Mouse (Mus musculus): ENCODE measurements around the gene Nsd1.
A peak's percentile ranks its signal among the peaks of the same experiment; 100 is the strongest.

The Nsd1 gene

GRCm38 (mm10) chr13:55329109-55329682 is 119.6 kb downstream of the Nsd1 start:
- peak; percentile 64 for DNase-seq (ENCODE audit: low spot score in 2 of 2)

DNA sequence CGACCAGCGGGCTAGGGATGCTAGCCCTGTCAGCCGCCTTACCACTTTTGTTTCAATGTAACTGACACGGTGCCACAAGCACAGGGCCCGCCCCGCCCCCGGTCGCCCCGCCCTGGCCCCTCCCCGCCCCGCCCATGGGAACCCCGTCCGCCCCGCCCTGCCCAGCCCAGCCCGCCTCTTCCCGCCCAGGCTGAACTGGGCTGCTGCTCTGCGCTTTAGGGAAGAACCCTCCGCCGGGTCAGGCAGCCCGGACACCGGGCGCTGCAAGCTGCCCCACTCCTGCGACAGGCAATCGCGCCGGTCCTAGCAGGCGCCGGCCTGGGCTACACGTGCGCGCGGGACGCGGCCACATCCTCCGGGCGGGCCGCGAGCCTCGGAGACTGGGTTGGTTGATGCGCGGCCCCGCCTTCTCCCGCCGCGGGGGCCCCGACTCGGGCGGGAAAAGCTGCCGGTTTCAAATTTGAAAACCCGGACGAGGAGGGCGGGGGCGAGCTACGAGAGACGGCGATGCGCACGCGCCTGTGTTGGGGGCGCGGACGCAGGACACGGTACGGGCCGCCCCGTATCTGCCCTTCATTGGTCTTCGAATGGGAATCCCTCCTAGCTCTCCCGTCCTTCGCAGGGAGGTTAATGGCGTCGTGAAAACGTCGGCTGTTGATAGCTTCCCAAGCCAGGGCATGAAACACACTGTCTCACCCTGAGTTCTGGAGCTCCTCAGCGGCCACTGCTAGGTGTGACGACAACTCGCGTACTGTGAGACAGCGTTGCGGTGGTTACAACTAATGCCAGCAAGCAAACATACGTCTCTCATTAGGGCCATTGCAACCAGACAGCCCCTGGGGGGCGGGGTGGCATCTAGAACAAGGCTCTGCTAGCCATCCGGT is 120.3 kb downstream of the Nsd1 start, which contains the start of gene Mxd3:
TSS of gene Mxd3 (minus strand) at position 141 of the 884 bp plus-strand sequence.
- peak; percentile 90 for DNase-seq (ENCODE audit: low spot score in 2 of 2)

GRCm38 (mm10) chr13:55330567-55331400 is 121.2 kb downstream of the Nsd1 start:
- DNase-seq (ENCODE audit: low spot score in 2 of 2) = no peak

DNA sequence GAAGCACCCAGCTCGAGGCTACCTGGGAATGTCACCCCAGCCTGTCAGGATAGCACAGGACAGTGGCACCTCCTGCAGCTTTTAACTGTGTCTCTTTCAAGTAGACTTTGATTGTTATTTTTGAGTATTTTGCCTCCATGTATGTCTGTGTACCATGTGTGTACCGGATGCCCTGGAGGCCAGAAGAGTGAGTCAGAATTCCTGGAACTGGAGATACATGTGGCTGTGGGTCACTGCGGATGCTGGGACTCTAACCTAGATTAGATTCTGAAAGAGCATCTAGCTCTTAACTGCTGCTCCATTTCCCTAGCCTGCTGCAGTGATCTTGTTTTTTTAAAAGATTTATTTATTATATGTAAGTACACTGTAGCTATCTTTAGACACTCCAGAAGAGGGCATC is 122.7 kb downstream of the Nsd1 start:
- DNase-seq (ENCODE audit: low spot score in 2 of 2) = no peak

DNA sequence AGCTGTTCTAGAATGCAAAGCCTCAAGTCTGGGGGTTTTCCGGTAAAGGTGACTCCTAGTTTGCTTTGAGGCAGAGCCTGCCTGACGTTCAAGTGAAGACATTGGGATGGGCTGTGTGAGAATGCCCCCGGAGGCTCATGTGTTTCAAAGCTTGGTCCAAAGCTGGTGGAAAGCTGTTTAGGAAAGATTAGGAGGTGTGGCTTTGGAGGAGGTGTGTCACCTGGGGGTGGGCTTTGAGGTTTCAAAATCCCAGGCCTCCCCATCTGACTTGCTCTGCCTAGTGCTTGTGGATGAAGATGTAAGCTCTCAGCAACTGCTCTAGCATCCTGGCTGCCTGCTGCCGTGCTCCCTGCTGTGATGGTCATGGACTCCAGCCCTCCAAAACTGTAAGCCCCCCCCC is 126.1 kb downstream of the Nsd1 start:
- DNase-seq (ENCODE audit: low spot score in 2 of 2) = no peak

DNA sequence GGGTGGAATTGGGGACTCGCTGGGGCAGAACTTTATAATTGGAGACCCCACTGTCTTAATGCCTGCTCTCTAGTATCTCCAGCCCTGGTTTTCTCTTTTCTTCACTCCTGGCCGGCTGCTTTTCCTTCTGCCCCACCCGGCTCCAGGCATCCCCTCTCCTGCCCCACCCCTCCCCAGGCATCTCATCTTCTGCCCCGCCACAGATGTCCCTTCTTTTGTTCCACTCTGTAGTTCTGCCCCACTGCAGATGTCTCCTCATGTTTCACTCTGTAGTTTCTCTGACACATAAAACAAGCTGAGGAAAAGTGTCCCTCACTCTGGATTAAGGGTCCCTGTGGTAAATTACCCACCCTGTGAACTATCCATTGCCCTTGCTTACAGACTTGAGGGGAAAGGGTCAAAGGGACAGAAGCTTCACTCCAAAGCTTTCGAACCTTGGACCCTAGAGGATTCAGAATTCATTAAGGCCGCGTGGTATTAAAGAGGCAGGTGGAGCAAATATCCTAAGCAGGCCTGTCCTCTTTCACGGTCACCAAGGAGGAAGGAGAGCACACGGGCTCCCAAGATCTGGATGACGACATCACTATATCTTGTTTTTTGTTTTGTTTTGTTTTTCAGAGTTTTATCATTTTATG is 127.9 kb downstream of the Nsd1 start:
- no peak for DNase-seq (ENCODE audit: low spot score in 2 of 2)

DNA sequence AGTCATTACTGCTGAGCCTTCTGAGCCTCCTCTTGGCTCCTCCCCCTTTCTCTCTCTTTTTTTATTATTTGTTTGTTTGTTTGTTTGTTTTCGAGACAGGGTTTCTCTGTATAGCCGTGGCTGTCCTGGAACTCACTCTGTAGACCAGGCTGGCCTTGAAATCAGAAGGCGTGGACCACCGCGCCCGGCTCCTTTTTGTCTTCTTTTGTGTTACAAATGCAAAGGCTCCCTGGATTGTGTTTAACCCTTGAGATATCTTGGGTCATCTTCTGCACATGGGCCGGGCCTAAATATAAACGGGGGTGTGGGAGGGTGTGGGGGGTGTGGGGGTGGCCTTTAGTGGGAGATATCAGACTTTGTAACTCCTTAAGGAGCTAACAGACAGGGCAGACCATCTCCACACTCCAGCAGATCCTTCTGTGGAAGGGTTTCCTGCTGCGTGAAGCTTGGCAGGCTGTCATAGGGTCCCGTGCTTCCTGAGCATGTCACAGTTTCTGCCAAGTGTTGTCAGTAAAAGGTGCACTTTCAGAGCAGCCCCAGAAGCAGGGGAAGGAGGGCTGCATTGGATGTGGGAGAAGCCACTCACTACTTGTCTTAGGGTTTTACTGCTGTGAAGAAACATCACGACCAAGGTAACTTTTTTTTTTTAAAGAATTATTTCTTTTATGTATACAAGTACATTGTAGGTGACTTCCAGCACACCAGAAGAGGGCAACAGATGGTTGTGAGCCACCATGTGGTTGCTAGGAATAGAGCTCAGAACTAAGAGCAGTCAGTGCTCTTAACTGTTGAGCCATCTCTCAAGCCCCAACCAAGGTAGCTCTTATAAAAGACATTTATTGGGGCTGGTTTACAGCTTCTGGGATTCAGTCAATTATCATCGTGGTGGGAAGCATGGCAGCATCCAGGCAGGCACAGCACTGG is 128.8 kb downstream of the Nsd1 start:
- no peak for DNase-seq (ENCODE audit: low spot score in 2 of 2)

- no peak for DNase-seq (ENCODE audit: low spot score in 2 of 2)
Measured at GRCm38 (mm10) chr13:55339259-55339658, 129.7 kb downstream of the Nsd1 start.

DNA sequence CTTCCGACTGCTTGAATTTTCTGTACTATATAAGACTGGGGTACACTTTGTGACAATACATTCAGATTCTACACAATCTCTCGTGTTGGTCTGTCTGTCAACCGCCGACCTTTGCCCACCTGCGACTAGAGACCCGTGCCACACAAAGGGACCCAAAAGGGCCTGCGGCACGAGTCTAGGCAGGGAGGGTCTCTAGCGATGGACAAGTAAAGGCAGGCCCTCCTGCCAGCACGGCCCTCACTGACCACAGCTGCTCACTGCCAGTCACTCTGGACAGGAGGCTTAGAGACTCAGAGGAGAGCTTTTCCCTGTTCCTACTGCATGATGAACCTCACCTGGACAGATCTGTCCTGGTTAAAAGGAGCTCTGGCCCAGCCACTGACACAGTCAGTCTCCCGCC is 132.9 kb downstream of the Nsd1 start:
- DNase-seq (ENCODE audit: low spot score in 2 of 2) = no peak

DNA sequence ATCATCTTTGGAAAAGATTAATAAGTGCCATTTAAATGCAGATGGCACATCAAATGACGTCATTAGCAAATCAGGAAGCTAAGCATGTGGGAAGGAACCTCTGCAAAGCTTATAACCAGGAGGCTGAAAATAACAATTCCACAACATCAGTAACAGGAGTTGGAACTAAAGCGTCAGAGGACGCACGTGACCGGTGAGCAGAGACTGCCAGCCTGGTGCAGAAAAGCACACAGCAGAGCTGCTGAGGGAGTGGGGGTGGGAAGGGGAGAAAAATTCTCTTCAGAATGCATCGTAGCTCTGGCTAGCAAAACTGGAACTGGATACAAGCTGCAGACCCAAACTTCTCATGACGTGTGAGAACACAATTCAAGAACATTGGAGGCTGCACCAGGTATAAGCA is 134.7 kb downstream of the Nsd1 start:
- DNase-seq (ENCODE audit: low spot score in 2 of 2) = no peak

DNA sequence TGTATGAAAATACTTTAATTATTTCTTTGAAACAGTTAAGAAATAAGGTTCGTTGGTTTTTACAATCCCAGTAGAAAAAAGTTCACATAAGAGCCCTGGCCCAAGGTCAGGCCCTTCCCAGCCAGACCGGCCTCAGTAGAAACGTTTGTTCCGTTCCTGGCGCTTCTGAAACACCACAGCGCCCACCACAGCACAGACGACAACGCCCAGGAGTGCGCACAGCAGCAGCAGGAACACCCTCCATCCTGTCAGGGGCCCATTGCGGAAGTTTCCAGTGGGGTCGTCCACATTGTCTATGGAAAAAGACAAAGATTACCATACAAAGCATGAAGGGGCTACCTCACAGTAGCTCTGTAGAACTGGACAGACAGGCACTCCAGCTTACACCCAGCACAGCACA is 137.2 kb downstream of the Nsd1 start:
- DNase-seq (ENCODE audit: low spot score in 2 of 2) = no peak

GRCm38 (mm10) chr13:55361145-55361544 is 151.6 kb downstream of the Nsd1 start:
- DNase-seq (ENCODE audit: low spot score in 2 of 2) = no peak

GRCm38 (mm10) chr13:55361974-55362452 is 152.4 kb downstream of the Nsd1 start:
- DNase-seq (ENCODE audit: low spot score in 2 of 2) = peak; percentile 48 to 54

GRCm38 (mm10) chr13:55362453-55363060 is 153.0 kb downstream of the Nsd1 start, which contains the start of gene Lman2:
TSS of gene Lman2 (minus strand) at chr13:55362783.
- peak; percentile 99 to 100 for DNase-seq (ENCODE audit: low spot score in 2 of 2)

Data from right cerebral cortex, postnatal 10 days (tissue).